In genomic region chr10:88715621-88716020, GRCm38 (mm10) we compare ENCODE assay signal across 39 mouse cellular contexts. TPM values are rescaled to one million over a fixed set of nuclear protein-coding genes. Genes with fewer than 3 reads are reported as not detected.
"Had no signal": no experiment of that assay in that cellular context is flagged by ENCODE, and none has a peak within 500 bp of the region (broad histone marks: within the 10 kb centered on the region; RNA-seq: fewer than 3 reads in every experiment).

No protein-coding gene starts in this region.

- H3K9ac ChIP-seq: limb, embryonic 12.5 days; limb, embryonic 13.5 days; limb, embryonic 15.5 days; liver, embryonic 12.5 days; liver, embryonic 13.5 days; liver, embryonic 14.5 days; liver, embryonic 15.5 days; liver, postnatal 0 days; lung, embryonic 14.5 days; lung, embryonic 15.5 days; midbrain, embryonic 12.5 days; midbrain, embryonic 13.5 days; midbrain, embryonic 15.5 days; neural tube, embryonic 12.5 days had no signal

- H3K4me3 ChIP-seq: limb, embryonic 10.5 days; limb, embryonic 12.5 days; limb, embryonic 13.5 days; limb, embryonic 15.5 days; liver, embryonic 12.5 days; liver, embryonic 13.5 days; liver, embryonic 15.5 days; lung, embryonic 15.5 days; megakaryocyte, embryonic 14.5 days; midbrain, embryonic 10.5 days; midbrain, embryonic 12.5 days; midbrain, embryonic 13.5 days; midbrain, embryonic 15.5 days; neural tube, embryonic 12.5 days had no signal

- H3K4me2 ChIP-seq: limb, embryonic 12.5 days; limb, embryonic 13.5 days; limb, embryonic 15.5 days; liver, embryonic 11.5 days; liver, embryonic 12.5 days; liver, embryonic 13.5 days; liver, embryonic 15.5 days; lung, embryonic 14.5 days; lung, embryonic 15.5 days; midbrain, embryonic 11.5 days; midbrain, embryonic 12.5 days; midbrain, embryonic 13.5 days; midbrain, embryonic 15.5 days; neural tube, embryonic 12.5 days had no signal

- H3K36me3 ChIP-seq: limb, embryonic 10.5 days; limb, embryonic 12.5 days; limb, embryonic 13.5 days; limb, embryonic 15.5 days; liver, embryonic 12.5 days; liver, embryonic 13.5 days; liver, embryonic 15.5 days; lung, embryonic 15.5 days; midbrain, embryonic 10.5 days; midbrain, embryonic 12.5 days; midbrain, embryonic 13.5 days; midbrain, embryonic 15.5 days; neural tube, embryonic 12.5 days had no signal

- DNase-seq: left cerebral cortex, postnatal 4 days; liver; liver, embryonic 13.5 days; liver, postnatal 0 days; lung, adult 18-20 months; lung, adult 2 months; lung, embryonic 14.5 days; lung, postnatal 10 days; lung, postnatal 14 days; lung, postnatal 36 days; lung, postnatal 4 days; midbrain, embryonic 14.5 days had no signal

- ATAC-seq: liver, embryonic 12.5 days; liver, postnatal 0 days; lung, postnatal 0 days; midbrain, embryonic 13.5 days; midbrain, embryonic 15.5 days; midbrain, embryonic 16.5 days had no signal

- H3K27me3 ChIP-seq: limb, embryonic 12.5 days; limb, embryonic 13.5 days; limb, embryonic 15.5 days; liver, embryonic 12.5 days; liver, embryonic 13.5 days; liver, embryonic 15.5 days; lung, embryonic 15.5 days; midbrain, embryonic 12.5 days; midbrain, embryonic 13.5 days; midbrain, embryonic 15.5 days; neural tube, embryonic 12.5 days had no signal

- H3K27ac ChIP-seq: limb, embryonic 10.5 days; limb, embryonic 12.5 days; limb, embryonic 13.5 days; limb, embryonic 15.5 days; liver, embryonic 12.5 days; liver, embryonic 13.5 days; liver, embryonic 14.5 days; liver, embryonic 15.5 days; lung, embryonic 15.5 days; macrophage; midbrain, embryonic 10.5 days; midbrain, embryonic 12.5 days; midbrain, embryonic 13.5 days; midbrain, embryonic 15.5 days; neural tube, embryonic 12.5 days had no signal

- H3K4me1 ChIP-seq: limb, embryonic 12.5 days; limb, embryonic 13.5 days; limb, embryonic 15.5 days; liver, embryonic 12.5 days; liver, embryonic 13.5 days; liver, embryonic 15.5 days; megakaryocyte, embryonic 14.5 days; midbrain, embryonic 10.5 days; midbrain, embryonic 12.5 days; midbrain, embryonic 13.5 days; midbrain, embryonic 15.5 days; neural tube, embryonic 12.5 days had no signal

- H3K9me3 ChIP-seq: limb, embryonic 10.5 days; limb, embryonic 12.5 days; limb, embryonic 13.5 days; limb, embryonic 15.5 days; liver, embryonic 12.5 days; liver, embryonic 13.5 days; liver, embryonic 15.5 days; lung, embryonic 15.5 days; midbrain, embryonic 10.5 days; midbrain, embryonic 12.5 days; midbrain, embryonic 13.5 days; midbrain, embryonic 15.5 days; neural tube, embryonic 12.5 days had no signal

RNA-seq across cellular contexts. Expression of gene Spic, which starts 30.8 kb away (rescaled TPM):
- total RNA-seq: left cerebral cortex, adult 8-10 months; left cerebral cortex, postnatal 14 days; left cerebral cortex, postnatal 25 days; left cerebral cortex, postnatal 36 days; left cerebral cortex, postnatal 4 days; megakaryocyte-erythroid progenitor cell, adult 5-6 weeks; midbrain, postnatal 0 days had no signal
- polyA plus RNA-seq: limb, embryonic 10.5 days; limb, embryonic 11.5 days; limb, embryonic 12.5 days; limb, embryonic 13.5 days; lung, embryonic 14.5 days; midbrain, embryonic 10.5 days; midbrain, embryonic 11.5 days; midbrain, embryonic 12.5 days; midbrain, embryonic 13.5 days; midbrain, embryonic 14.5 days; midbrain, embryonic 15.5 days; midbrain, embryonic 16.5 days; midbrain, postnatal 0 days; neural tube, embryonic 11.5 days; neural tube, embryonic 12.5 days had no signal
